ENCODE assay signal across 8 mouse cellular contexts in genomic region chr4:155408695-155409057, GRCm38 (mm10). TPM values are rescaled to one million over a fixed set of nuclear protein-coding genes. Genes with fewer than 3 reads are reported as not detected.
DNase-seq lines count a peak whose midpoint lies in the region; ATAC-seq and TF ChIP-seq lines count a peak whose summit lies in the region.

No protein-coding gene starts in this region.

- no peak; the same call in 1 of the 2 replicates for ATAC-seq in heart, postnatal 0 days (ENCODE audit: insufficient read depth, low read depth)
- peak; percentile 66 for ATAC-seq in midbrain, embryonic 11.5 days (ENCODE audit: low FRiP score)
- no peak for ATAC-seq in erythroblast, adult 5-6 weeks (replicated peaks; ENCODE audit: low FRiP score, poor library complexity, severe bottlenecking)

- TF ChIP-seq POLR2A in bone marrow macrophage, adult 2 months (IDR thresholded peaks at IDR 0.05; ENCODE audit: borderline replicate concordance, low read depth, low read length), result no peak

- peaks cover 8% of the 10 kb centered on the region; the same call in 1 of the 2 replicates for H3K27me3 ChIP-seq in heart, postnatal 0 days (ENCODE audit: control insufficient read depth, insufficient read depth, low read length)
- no peaks in the 10 kb centered on the region for H3K27me3 ChIP-seq in hindbrain, embryonic 10.5 days (ENCODE audit: insufficient read depth, poor library complexity, severe bottlenecking)
- no peaks in the 10 kb centered on the region for H3K27me3 ChIP-seq in midbrain, embryonic 11.5 days (ENCODE audit: control insufficient read depth, insufficient read depth, low read length)

- no peak for TF ChIP-seq EP300 in heart, postnatal 0 days (IDR thresholded peaks at IDR 0.05; ENCODE audit: low read depth)

- no peaks in the 10 kb centered on the region for H3K36me3 ChIP-seq in heart, postnatal 0 days (replicated peaks; ENCODE audit: control insufficient read depth, insufficient read depth, low read length)
- no peaks in the 10 kb centered on the region for H3K36me3 ChIP-seq in hindbrain, embryonic 10.5 days
- H3K36me3 ChIP-seq in midbrain, embryonic 11.5 days (ENCODE audit: control insufficient read depth, insufficient read depth, low read length), result no peaks in the 10 kb centered on the region

- DNase-seq in heart, postnatal 0 days (ENCODE audit: low spot score), result no peak
- no peak for DNase-seq in heart, postnatal 25 days (ENCODE audit: low spot score)
- DNase-seq in hindbrain, embryonic 10.5 days (ENCODE audit: low spot score), result no peak
- DNase-seq in midbrain, embryonic 11.5 days (ENCODE audit: low spot score, missing footprints), result peak; percentile 85
- no peak for DNase-seq in embryo, embryonic 9.5 days (ENCODE audit: extremely low spot score)
- DNase-seq in adrenal gland, adult (ENCODE audit: inconsistent age in 2 of 2, low spot score in 1 of 2), result no peak

- no peak overlapping the region for H3K27ac ChIP-seq in heart, postnatal 0 days (ENCODE audit: low read depth)
- no peak overlapping the region for H3K27ac ChIP-seq in bone marrow macrophage, adult 2 months (ENCODE audit: insufficient read depth, low read depth, low read length)
- H3K27ac ChIP-seq in hindbrain, embryonic 10.5 days, result peak overlapping the region; percentile 86
- no peak overlapping the region for H3K27ac ChIP-seq in midbrain, embryonic 11.5 days (ENCODE audit: low read depth, low read length)

- H3K4me2 ChIP-seq in heart, postnatal 0 days (ENCODE audit: low read depth, low read length), result peak overlapping the region; percentile 63
- peak overlapping the region; percentile 86 for H3K4me2 ChIP-seq in midbrain, embryonic 11.5 days

- H3K9me3 ChIP-seq in heart, postnatal 0 days (replicated peaks; ENCODE audit: control insufficient read depth, low read length), result no peaks in the 10 kb centered on the region; the same call in 1 of the 2 replicates
- no peaks in the 10 kb centered on the region for H3K9me3 ChIP-seq in hindbrain, embryonic 10.5 days
- H3K9me3 ChIP-seq in midbrain, embryonic 11.5 days (ENCODE audit: control insufficient read depth, low read length), result no peaks in the 10 kb centered on the region

- no peak overlapping the region for H3K9ac ChIP-seq in heart, postnatal 0 days (replicated peaks; ENCODE audit: low read depth, low read length)
- peak overlapping the region; percentile 66 for H3K9ac ChIP-seq in midbrain, embryonic 11.5 days (ENCODE audit: low read length)

- TF ChIP-seq CTCF in heart, postnatal 0 days (IDR thresholded peaks at IDR 0.05; ENCODE audit: low read depth), result peak; percentile 33; the same call in 1 of the 2 replicates
- no peak for TF ChIP-seq CTCF in bone marrow macrophage, adult 2 months (IDR thresholded peaks at IDR 0.05; ENCODE audit: low read depth, low read length)

- intact Hi-C loops in heart, postnatal 25 days (cut with DNase I), result no loop called here

- H3K4me1 ChIP-seq in heart, postnatal 0 days (ENCODE audit: control insufficient read depth, insufficient read depth), result no peaks in the 10 kb centered on the region
- no peaks in the 10 kb centered on the region for H3K4me1 ChIP-seq in bone marrow macrophage, adult 2 months (ENCODE audit: control insufficient read depth, insufficient read depth, low read length)
- peaks cover 23% of the 10 kb centered on the region for H3K4me1 ChIP-seq in hindbrain, embryonic 10.5 days (replicated peaks)
- H3K4me1 ChIP-seq in midbrain, embryonic 11.5 days (ENCODE audit: control insufficient read depth, insufficient read depth, low read length), result peaks cover 4% of the 10 kb centered on the region

- H3K4me3 ChIP-seq in heart, postnatal 0 days (ENCODE audit: low read depth, low read length), result peak overlapping the region; percentile 40
- 0 out of 2 replicates have a peak overlapping the region, but pooled peaks have one; percentile 12 for H3K4me3 ChIP-seq in bone marrow macrophage, adult 2 months (ENCODE audit: insufficient read depth, low read length)
- H3K4me3 ChIP-seq in hindbrain, embryonic 10.5 days, result peak overlapping the region; percentile 66
- peak overlapping the region; percentile 56 for H3K4me3 ChIP-seq in midbrain, embryonic 11.5 days (ENCODE audit: low read depth, low read length)

- 4% methylated on average over 8 of the region's 8 CpGs for WGBS in heart, postnatal 0 days
- 3% methylated on average over 8 of the region's 8 CpGs for WGBS in hindbrain, embryonic 10.5 days
- 1% methylated on average over 8 of the region's 8 CpGs for WGBS in midbrain, embryonic 11.5 days

RNA-seq across cellular contexts. Expression of gene Cfap74, which starts 0.3 kb away (rescaled TPM):
- total RNA-seq in heart, postnatal 0 days (2014; rRNA removed; ENCODE audit: low replicate concordance), result 1.1 TPM in 2 replicates
- 0.29 and 0.36 TPM in 2 replicates for polyA plus RNA-seq in heart, postnatal 0 days (2015; fragmentation: Nextera tagmentation; extraction: Ambion mirVana)
- under 1 TPM in 1 of 2 experiments, not detected in 1; 0.36 TPM for total RNA-seq in heart, postnatal 25 days (2021)
- 0.67 and 0.68 TPM in 2 replicates for polyA plus RNA-seq in bone marrow macrophage, adult 2 months (2012; ENCODE audit: insufficient read depth, insufficient read length, missing spikeins)
- 6.7 and 7.4 TPM in 2 replicates for polyA plus RNA-seq in hindbrain, embryonic 10.5 days (2016; fragmentation: Nextera tagmentation; extraction: Ambion mirVana)
- 6.3 and 6.5 TPM in 2 replicates for polyA plus RNA-seq in midbrain, embryonic 11.5 days (2014; fragmentation: Nextera tagmentation; extraction: Ambion mirVana)
- not detected in 2 replicates for total RNA-seq in erythroblast, adult 5-6 weeks (2015; ENCODE audit: low replicate concordance)
- 0.56 TPM in 1 of 2 replicates, not detected in the other for total RNA-seq in erythroblast, adult 5-6 weeks (2017; ENCODE audit: low replicate concordance)

RNA-seq across cellular contexts. Expression of gene Gabrd, which starts 10.8 kb away (rescaled TPM):
- 0.15 TPM in 1 of 2 replicates, not detected in the other for total RNA-seq in heart, postnatal 0 days (2014; rRNA removed; ENCODE audit: low replicate concordance)
- polyA plus RNA-seq in heart, postnatal 0 days (2015; fragmentation: Nextera tagmentation; extraction: Ambion mirVana), result not detected in 2 replicates
- not detected for total RNA-seq in heart, postnatal 25 days (2021)
- polyA plus RNA-seq in bone marrow macrophage, adult 2 months (2012; ENCODE audit: insufficient read depth, insufficient read length, missing spikeins), result 0.28 TPM in 1 of 2 replicates, not detected in the other
- polyA plus RNA-seq in hindbrain, embryonic 10.5 days (2016; fragmentation: Nextera tagmentation; extraction: Ambion mirVana), result not detected in 2 replicates
- not detected in 2 replicates for polyA plus RNA-seq in midbrain, embryonic 11.5 days (2014; fragmentation: Nextera tagmentation; extraction: Ambion mirVana)
- not detected in 2 replicates for total RNA-seq in erythroblast, adult 5-6 weeks (2015; ENCODE audit: low replicate concordance)
- total RNA-seq in erythroblast, adult 5-6 weeks (2017; ENCODE audit: low replicate concordance), result not detected in 2 replicates

RNA-seq across cellular contexts. Expression of gene Prkcz, which starts 47.5 kb away (rescaled TPM):
- total RNA-seq in heart, postnatal 0 days (2014; rRNA removed; ENCODE audit: low replicate concordance), result 4.6 and 4.8 TPM in 2 replicates
- 2.7 and 3.6 TPM in 2 replicates for polyA plus RNA-seq in heart, postnatal 0 days (2015; fragmentation: Nextera tagmentation; extraction: Ambion mirVana)
- 1 to 10 TPM; 1.7 to 2.3 TPM for total RNA-seq in heart, postnatal 25 days (2021)
- polyA plus RNA-seq in bone marrow macrophage, adult 2 months (2012; ENCODE audit: insufficient read depth, insufficient read length, missing spikeins), result not detected in 2 replicates
- polyA plus RNA-seq in hindbrain, embryonic 10.5 days (2016; fragmentation: Nextera tagmentation; extraction: Ambion mirVana), result 14.9 and 19.3 TPM in 2 replicates
- 17.6 and 18.3 TPM in 2 replicates for polyA plus RNA-seq in midbrain, embryonic 11.5 days (2014; fragmentation: Nextera tagmentation; extraction: Ambion mirVana)
- total RNA-seq in erythroblast, adult 5-6 weeks (2015; ENCODE audit: low replicate concordance), result 1.9 TPM in 1 of 2 replicates, not detected in the other
- not detected in 2 replicates for total RNA-seq in erythroblast, adult 5-6 weeks (2017; ENCODE audit: low replicate concordance)

Comparison
In these comparisons a context has a peak if more than half of its experiments do, and no peak if none do; other contexts are left out.
1. H3K4me3 ChIP-seq: peak in every context shown above with its lines; median percentile 66 in hindbrain, embryonic 10.5 days; 56 in midbrain, embryonic 11.5 days; 40 in heart, postnatal 0 days; 12 in bone marrow macrophage, adult 2 months.